Mouse (Mus musculus) stomach, postnatal 0 days (tissue): ENCODE measurements around the gene Fgfr2. TPM values are rescaled to one million over a fixed set of nuclear protein-coding genes. Genes with fewer than 3 reads are reported as not detected.

Experiments used
- ATAC-seq: fragments of 200-750 bp; cut with Nextera tagmentation; 2 replicates; pipeline ENCODE4 v1.8.0; 2017; ENCODE audit not compliant: low FRiP score, low TSS enrichment
- DNase-seq: peaks from one replicate; pipeline ENCODE4 v3.0.0-alpha.2; 2016; ENCODE audit warnings: low spot score
- H3K27ac ChIP-seq: fragments of 300-500 bp; sonication (generic); replicated peaks from 2 replicates; pipeline ENCODE4 v1.5.1; 2014; ENCODE audit warnings: mild to moderate bottlenecking, control low read depth
- H3K27me3 ChIP-seq: fragments of 300-500 bp; sonication (generic); 2 replicates; pipeline ENCODE4 v1.6.1; 2014; ENCODE audit warnings: low read length; ENCODE audit not compliant: control insufficient read depth, insufficient read depth
- H3K36me3 ChIP-seq: fragments of 300-500 bp; sonication (generic); 2 replicates; pipeline ENCODE4 v1.6.1; 2014; ENCODE audit warnings: low read length, mixed read lengths; ENCODE audit not compliant: control insufficient read depth, insufficient read depth
- H3K4me1 ChIP-seq: fragments of 300-500 bp; sonication (generic); replicated peaks from 2 replicates; pipeline ENCODE4 v1.6.1; 2014; ENCODE audit warnings: antibody characterized with exemption; ENCODE audit not compliant: control insufficient read depth, insufficient read depth
- H3K4me2 ChIP-seq: fragments of 300-500 bp; sonication (generic); replicated peaks from 2 replicates; pipeline ENCODE4 v1.6.1; 2014; ENCODE audit warnings: low read depth, mild to moderate bottlenecking, control low read depth, moderate library complexity
- H3K4me3 ChIP-seq: fragments of 300-500 bp; sonication (generic); 2 replicates; pipeline ENCODE4 v1.5.1; 2014; ENCODE audit warnings: low read depth, low read length, control low read depth
- H3K9ac ChIP-seq: fragments of 300-500 bp; sonication (generic); 2 replicates; pipeline ENCODE4 v1.6.1; 2014; ENCODE audit warnings: mild to moderate bottlenecking, low read length, control low read depth, mixed read lengths
- H3K9me3 ChIP-seq: fragments of 300-500 bp; sonication (generic); 2 replicates; pipeline ENCODE4 v1.6.1; 2016; ENCODE audit warnings: low read length; ENCODE audit not compliant: control insufficient read depth
- CTCF ChIP-seq: IDR thresholded peaks from 2 replicates; pipeline ENCODE4 v1.5.1; 2016; ENCODE audit warnings: antibody characterized with exemption, low read depth, mild to moderate bottlenecking, moderate library complexity
- EP300 ChIP-seq: optimal IDR thresholded peaks from 2 replicates; pipeline ENCODE3; 2016; ENCODE audit warnings: antibody characterized with exemption
- WGBS: fragments of 180-500 bp; shearing (Covaris S2); extraction: QIAGEN DNeasy Blood & Tissue Kit; methylation state at CpG from one replicate; pipeline ENCODE4 v1.1.7; 2014; 5-methylcytosine and 5-hydroxymethylcytosine counted together
- polyA plus RNA-seq: library from polyadenylated mRNA; unstranded; fragments of >200 nt; fragmentation: Nextera tagmentation; extraction: Ambion mirVana; gene quantifications from 2 replicates; pipeline ENCODE4 v1.2.1, GENCODE M21; 2015

Fgfr2 gene
- polyA plus RNA-seq, 1 experiment from 2014 or later = 60.8 TPM

GRCm38 (mm10) chr7:132426069-132426468 lies 697.1 kb downstream of the Fgfr2 start:
- no peak for ATAC-seq
- Histone ChIP-seq H3K36me3 (no peaks in the 10 kb centered on the region), H3K27ac (no peak overlapping the region), H3K9ac (no peak overlapping the region), H3K4me2 (no peak overlapping the region), H3K9me3 (no peaks in the 10 kb centered on the region), H3K4me1 (no peaks in the 10 kb centered on the region), H3K27me3 (no peaks in the 10 kb centered on the region), H3K4me3 (no peak overlapping the region)
- no peak for TF ChIP-seq CTCF
- DNase-seq = no peak
- WGBS = 85% methylated on average over 5 of the region's 5 CpGs

GRCm38 (mm10) chr7:132425364-132425999 lies 697.7 kb downstream of the Fgfr2 start:
- TF ChIP-seq EP300 (no peak), CTCF (no peak)
- H3K36me3 ChIP-seq = no peaks in the 10 kb centered on the region
- WGBS = 77% methylated on average over 11 of the region's 11 CpGs
- ATAC-seq (no peak), DNase-seq (no peak)
- no peaks in the 10 kb centered on the region for H3K9me3 ChIP-seq
- no peak overlapping the region for H3K4me3 ChIP-seq
- no peak overlapping the region for H3K4me2 ChIP-seq
- H3K27ac ChIP-seq = no peak overlapping the region
- H3K27me3 ChIP-seq = no peaks in the 10 kb centered on the region
- no peaks in the 10 kb centered on the region for H3K4me1 ChIP-seq
- no peak overlapping the region for H3K9ac ChIP-seq

DNA sequence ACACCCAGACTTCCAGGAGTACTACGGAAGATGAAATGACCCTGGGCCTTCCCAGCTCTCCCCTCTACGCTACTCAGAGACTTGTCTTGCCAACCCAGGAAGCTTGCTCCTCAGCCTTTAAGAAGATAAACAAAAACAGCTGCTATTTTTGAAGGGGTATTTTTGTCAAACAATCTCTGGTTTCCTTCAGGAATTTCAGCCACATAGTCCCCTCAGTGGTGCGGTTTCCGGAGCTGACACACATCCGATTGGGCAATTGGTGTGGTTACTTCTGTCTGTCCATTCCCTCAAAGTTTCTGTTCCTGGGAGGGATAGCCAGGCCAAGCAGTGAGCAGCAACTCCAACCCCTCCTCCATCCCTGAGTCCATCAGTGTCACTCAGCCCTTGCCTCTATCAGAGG lies 699.6 kb downstream of the Fgfr2 start:
- ATAC-seq (no peak), DNase-seq (no peak)
- H3K27me3 ChIP-seq = no peaks in the 10 kb centered on the region
- no peak for TF ChIP-seq CTCF
- no peak for TF ChIP-seq EP300
- H3K4me3 ChIP-seq = no peak overlapping the region
- no peak overlapping the region for H3K27ac ChIP-seq
- 67% methylated on average over 5 of the region's 5 CpGs for WGBS
- no peak overlapping the region for H3K4me2 ChIP-seq
- H3K4me1 ChIP-seq = no peaks in the 10 kb centered on the region
- no peak overlapping the region for H3K9ac ChIP-seq
- no peaks in the 10 kb centered on the region for H3K36me3 ChIP-seq
- H3K9me3 ChIP-seq = no peaks in the 10 kb centered on the region

DNA sequence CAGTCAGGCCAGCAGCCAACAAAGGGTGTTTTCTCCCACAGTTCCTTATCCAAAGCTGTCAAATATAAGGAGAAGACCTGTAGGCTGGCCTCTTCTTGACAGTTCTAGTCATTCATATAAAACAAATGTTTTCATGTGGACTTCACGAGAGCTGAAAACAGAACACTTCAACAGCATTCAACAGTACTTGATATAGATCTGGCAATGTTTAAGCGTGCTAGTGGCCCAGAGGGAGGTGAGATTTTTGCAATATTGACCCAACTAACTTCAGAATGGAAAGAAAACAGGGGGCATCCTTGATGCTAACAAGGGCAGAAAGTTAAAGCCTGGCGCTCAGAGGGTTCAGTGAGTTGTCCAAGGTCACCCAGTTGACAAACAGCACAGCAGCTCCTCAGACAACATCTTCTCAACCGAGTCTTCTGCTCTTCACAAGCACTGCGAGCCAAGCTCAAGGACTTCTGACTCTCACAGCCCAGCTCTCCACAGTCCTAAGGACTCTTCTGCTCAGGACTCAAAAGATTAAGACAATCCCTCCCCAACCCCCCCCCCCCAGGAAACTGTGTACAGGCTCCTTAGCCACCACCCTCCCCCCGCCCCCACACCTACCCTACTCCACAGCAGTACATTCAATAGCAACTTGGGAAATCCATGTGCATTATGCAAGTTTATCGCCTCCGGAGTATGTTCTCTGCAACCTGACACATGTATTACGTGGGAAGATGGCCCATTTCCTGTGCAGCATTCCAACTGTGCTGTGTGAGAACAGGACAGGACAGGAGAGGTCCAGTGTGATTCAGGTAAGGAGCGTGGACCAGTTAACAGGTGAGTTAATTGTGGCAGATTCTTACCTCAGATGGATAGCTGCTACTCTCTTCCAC lies 703.5 kb downstream of the Fgfr2 start:
- ATAC-seq = no peak
- WGBS = 83% methylated on average over 10 of the region's 10 CpGs
- no peaks in the 10 kb centered on the region for H3K27me3 ChIP-seq
- no peak overlapping the region for H3K27ac ChIP-seq
- H3K4me2 ChIP-seq = no peak overlapping the region
- H3K9ac ChIP-seq = no peak overlapping the region
- no peaks in the 10 kb centered on the region for H3K9me3 ChIP-seq
- no peak for DNase-seq
- TF ChIP-seq EP300 (no peak), CTCF (no peak)
- no peaks in the 10 kb centered on the region for H3K4me1 ChIP-seq
- no peaks in the 10 kb centered on the region for H3K36me3 ChIP-seq
- H3K4me3 ChIP-seq = no peak overlapping the region

DNA sequence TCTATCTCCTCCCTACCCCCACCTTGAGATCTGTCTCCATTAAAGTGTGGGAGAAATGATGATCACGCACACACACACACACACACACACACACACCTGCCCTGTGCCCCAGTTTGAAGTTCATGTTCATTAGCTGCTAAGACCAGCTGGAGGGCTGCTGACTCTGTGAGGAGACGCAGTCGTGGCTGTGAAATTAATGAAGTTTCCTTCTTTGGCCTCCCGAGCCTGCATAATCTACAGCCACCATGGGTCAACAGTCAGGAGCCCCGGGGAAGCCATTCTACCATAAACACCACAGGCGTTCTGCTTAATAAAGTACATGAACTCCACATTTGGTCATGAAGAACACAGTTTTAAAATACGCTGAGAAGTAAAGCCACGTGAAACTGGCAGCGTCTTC lies 706.3 kb downstream of the Fgfr2 start:
- Histone ChIP-seq H3K36me3 (no peaks in the 10 kb centered on the region), H3K4me3 (no peak overlapping the region), H3K9me3 (no peaks in the 10 kb centered on the region), H3K9ac (no peak overlapping the region), H3K4me2 (no peak overlapping the region), H3K27ac (no peak overlapping the region), H3K4me1 (no peaks in the 10 kb centered on the region), H3K27me3 (no peaks in the 10 kb centered on the region)
- no peak for DNase-seq
- ATAC-seq = no peak
- WGBS = 49% methylated on average over 9 of the region's 9 CpGs
- no peak for TF ChIP-seq CTCF
- no peak for TF ChIP-seq EP300

DNA sequence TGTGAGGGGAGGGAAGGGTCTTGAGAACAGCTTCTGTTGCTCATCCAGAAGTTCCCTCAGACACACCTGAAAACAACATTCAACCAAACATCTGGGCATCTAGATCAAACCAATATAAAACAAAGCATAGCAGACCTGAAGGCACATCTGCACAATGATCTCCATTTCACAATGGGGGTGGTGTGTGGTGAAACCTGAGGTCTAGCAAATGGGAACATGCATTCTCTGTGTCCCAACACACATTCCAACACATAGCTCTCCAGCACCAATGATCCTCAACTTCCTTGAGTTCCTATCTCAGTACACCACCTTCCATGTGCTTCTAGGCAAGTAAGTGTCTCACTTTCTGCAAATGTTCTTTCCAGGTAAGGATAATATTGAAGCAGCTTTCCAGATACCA lies 707.3 kb downstream of the Fgfr2 start:
- TF ChIP-seq EP300 (no peak), CTCF (no peak)
- Histone ChIP-seq H3K27ac (no peak overlapping the region), H3K4me2 (no peak overlapping the region), H3K9me3 (no peaks in the 10 kb centered on the region), H3K4me3 (no peak overlapping the region), H3K9ac (no peak overlapping the region), H3K36me3 (no peaks in the 10 kb centered on the region), H3K27me3 (no peaks in the 10 kb centered on the region), H3K4me1 (no peaks in the 10 kb centered on the region)
- ATAC-seq (no peak), DNase-seq (no peak)
